ENCODE assay signal across 8 mouse cellular contexts in genomic region chr8:70139981-70140380, GRCm38 (mm10). TPM values are rescaled to one million over a fixed set of nuclear protein-coding genes. Genes with fewer than 3 reads are reported as not detected.
DNase-seq lines count a peak whose midpoint lies in the region; ATAC-seq and TF ChIP-seq lines count a peak whose summit lies in the region.
"Had no signal": no experiment of that assay in that cellular context is flagged by ENCODE, and none has a peak within 500 bp of the region (broad histone marks: within the 10 kb centered on the region; RNA-seq: fewer than 3 reads in every experiment).

No protein-coding gene starts in this region.

- no peak for TF ChIP-seq POLR2A in olfactory bulb, adult 2 months (IDR thresholded peaks at IDR 0.05; ENCODE audit: insufficient read depth, low read depth, low read length)

- peak overlapping the region; percentile 77 for H3K9ac ChIP-seq in lung, embryonic 16.5 days (ENCODE audit: low read length)
- peak overlapping the region; percentile 87 for H3K9ac ChIP-seq in embryonic facial prominence, embryonic 13.5 days

- 5% methylated on average over 9 of the region's 9 CpGs for WGBS in lung, embryonic 16.5 days
- WGBS in embryonic facial prominence, embryonic 13.5 days: 11% methylated on average over 9 of the region's 9 CpGs
- 16% methylated on average over 9 of the region's 9 CpGs for WGBS in limb, embryonic 10.5 days
- WGBS in olfactory bulb, adult 2 months: 6% methylated on average over 9 of the region's 9 CpGs

- H3K36me3 ChIP-seq in lung, embryonic 16.5 days (ENCODE audit: control insufficient read depth, insufficient read depth, low read length): peaks cover 18% of the 10 kb centered on the region
- peaks cover 50% of the 10 kb centered on the region for H3K36me3 ChIP-seq in embryonic facial prominence, embryonic 13.5 days
- peaks cover 62% of the 10 kb centered on the region for H3K36me3 ChIP-seq in limb, embryonic 10.5 days

- no peaks in the 10 kb centered on the region for H3K9me3 ChIP-seq in lung, embryonic 16.5 days (ENCODE audit: control insufficient read depth, low read length)
- H3K9me3 ChIP-seq in embryonic facial prominence, embryonic 13.5 days: no peaks in the 10 kb centered on the region
- H3K9me3 ChIP-seq in limb, embryonic 10.5 days (replicated peaks): no peaks in the 10 kb centered on the region

- no peaks in the 10 kb centered on the region for H3K27me3 ChIP-seq in lung, embryonic 16.5 days (ENCODE audit: control insufficient read depth, insufficient read depth, low read depth, low read length)
- no peaks in the 10 kb centered on the region for H3K27me3 ChIP-seq in embryonic facial prominence, embryonic 13.5 days
- no peaks in the 10 kb centered on the region for H3K27me3 ChIP-seq in limb, embryonic 10.5 days (ENCODE audit: low read depth, poor library complexity, severe bottlenecking)

- no peak for DNase-seq in lung, postnatal 25 days (ENCODE audit: low spot score)
- no peak for DNase-seq in limb, embryonic 10.5 days (ENCODE audit: low spot score)
- DNase-seq in gastrocnemius, postnatal 10 days: no peak
- DNase-seq in frontal cortex, adult 2 months (ENCODE audit: extremely low spot score in 1 of 2, low spot score in 1 of 2): no peak
- DNase-seq: cerebellum, adult 11 months had no signal

- peak overlapping the region; percentile 61 for H3K4me2 ChIP-seq in lung, embryonic 16.5 days (ENCODE audit: low read depth, low read length)
- H3K4me2 ChIP-seq in embryonic facial prominence, embryonic 13.5 days: peak overlapping the region; percentile 87

- H3K27ac ChIP-seq in lung, embryonic 16.5 days (ENCODE audit: low read length): peak overlapping the region; percentile 75
- H3K27ac ChIP-seq in embryonic facial prominence, embryonic 13.5 days: peak overlapping the region; percentile 87
- peak overlapping the region; percentile 89 for H3K27ac ChIP-seq in limb, embryonic 10.5 days
- 0 out of 2 replicates have a peak overlapping the region, but pooled peaks have one; percentile 77 for H3K27ac ChIP-seq in olfactory bulb, adult 2 months (ENCODE audit: insufficient read depth, low read depth, low read length)

- TF ChIP-seq CTCF in olfactory bulb, adult 2 months (IDR thresholded peaks at IDR 0.05; ENCODE audit: insufficient read depth, low read depth, low read length): no peak

- H3K4me3 ChIP-seq in lung, embryonic 16.5 days (ENCODE audit: low read length): peak overlapping the region; percentile 70
- peak overlapping the region; percentile 81 for H3K4me3 ChIP-seq in embryonic facial prominence, embryonic 13.5 days
- peak overlapping the region; percentile 89 for H3K4me3 ChIP-seq in limb, embryonic 10.5 days
- H3K4me3 ChIP-seq in olfactory bulb, adult 2 months (ENCODE audit: insufficient read depth, low read depth, low read length): peak overlapping the region; percentile 95

- no peak for ATAC-seq in lung, embryonic 16.5 days (ENCODE audit: low read depth)
- no peak for ATAC-seq in embryonic facial prominence, embryonic 13.5 days (ENCODE audit: insufficient number of reproducible peaks, insufficient read depth, low FRiP score, low TSS enrichment, low read depth)

- H3K4me1 ChIP-seq in lung, embryonic 16.5 days (replicated peaks; ENCODE audit: control insufficient read depth, insufficient read depth, low read length): peaks cover 15% of the 10 kb centered on the region
- H3K4me1 ChIP-seq in embryonic facial prominence, embryonic 13.5 days: peaks cover 20% of the 10 kb centered on the region
- peaks cover 20% of the 10 kb centered on the region for H3K4me1 ChIP-seq in limb, embryonic 10.5 days
- H3K4me1 ChIP-seq in olfactory bulb, adult 2 months (ENCODE audit: control insufficient read depth, insufficient read depth, low read length): peaks cover 11% of the 10 kb centered on the region; the same call in 1 of the 2 replicates

RNA-seq across cellular contexts. Expression of gene Mef2b, which starts 0.5 kb away (rescaled TPM):
- 0.29 and 0.38 TPM in 2 replicates for polyA plus RNA-seq in lung, embryonic 16.5 days (2015; fragmentation: Nextera tagmentation; extraction: Ambion mirVana)
- polyA plus RNA-seq in embryonic facial prominence, embryonic 13.5 days (2015; fragmentation: Nextera tagmentation; extraction: Ambion mirVana): 2.0 and 4.2 TPM in 2 replicates
- 0.29 and 0.60 TPM in 2 replicates for polyA plus RNA-seq in limb, embryonic 10.5 days (2016; fragmentation: Nextera tagmentation; extraction: Ambion mirVana)
- polyA plus RNA-seq in olfactory bulb, adult 2 months (2012; ENCODE audit: insufficient read depth, insufficient read length, low replicate concordance, missing spikeins): not detected in 2 replicates
- under 1 TPM; 0.35 to 0.45 TPM for total RNA-seq in gastrocnemius, postnatal 10 days (2021)
- polyA plus RNA-seq in frontal cortex, adult 2 months (2012; rRNA removed): 0.34 and 0.65 TPM in 2 replicates

RNA-seq across cellular contexts. Expression of gene Borcs8, which starts 0.7 kb away (rescaled TPM):
- polyA plus RNA-seq in lung, embryonic 16.5 days (2015; fragmentation: Nextera tagmentation; extraction: Ambion mirVana): 53.0 and 56.6 TPM in 2 replicates
- polyA plus RNA-seq in embryonic facial prominence, embryonic 13.5 days (2015; fragmentation: Nextera tagmentation; extraction: Ambion mirVana): 56.1 and 57.4 TPM in 2 replicates
- polyA plus RNA-seq in limb, embryonic 10.5 days (2016; fragmentation: Nextera tagmentation; extraction: Ambion mirVana): 45.3 and 49.8 TPM in 2 replicates
- not detected in 2 replicates for polyA plus RNA-seq in olfactory bulb, adult 2 months (2012; ENCODE audit: insufficient read depth, insufficient read length, low replicate concordance, missing spikeins)
- total RNA-seq in gastrocnemius, postnatal 10 days (2021): 10 to 100 TPM; 17.0 to 23.9 TPM
- polyA plus RNA-seq in frontal cortex, adult 2 months (2012; rRNA removed): 99.2 and 100 TPM in 2 replicates

RNA-seq across cellular contexts. Expression of gene Rfxank, which starts 1.0 kb away (rescaled TPM):
- polyA plus RNA-seq in lung, embryonic 16.5 days (2015; fragmentation: Nextera tagmentation; extraction: Ambion mirVana): 21.1 and 21.2 TPM in 2 replicates
- 26.4 and 27.5 TPM in 2 replicates for polyA plus RNA-seq in embryonic facial prominence, embryonic 13.5 days (2015; fragmentation: Nextera tagmentation; extraction: Ambion mirVana)
- 20.1 and 27.9 TPM in 2 replicates for polyA plus RNA-seq in limb, embryonic 10.5 days (2016; fragmentation: Nextera tagmentation; extraction: Ambion mirVana)
- not detected in 2 replicates for polyA plus RNA-seq in olfactory bulb, adult 2 months (2012; ENCODE audit: insufficient read depth, insufficient read length, low replicate concordance, missing spikeins)
- 10 to 100 TPM in 1 of 2 experiments, 1 to 10 TPM in 1; 8.2 to 10.1 TPM for total RNA-seq in gastrocnemius, postnatal 10 days (2021)
- polyA plus RNA-seq in frontal cortex, adult 2 months (2012; rRNA removed): 18.6 and 18.7 TPM in 2 replicates

RNA-seq across cellular contexts. Expression of gene Nr2c2ap, which starts 8.8 kb away (rescaled TPM):
- polyA plus RNA-seq in lung, embryonic 16.5 days (2015; fragmentation: Nextera tagmentation; extraction: Ambion mirVana): 29.6 and 31.1 TPM in 2 replicates
- 26.7 and 28.4 TPM in 2 replicates for polyA plus RNA-seq in embryonic facial prominence, embryonic 13.5 days (2015; fragmentation: Nextera tagmentation; extraction: Ambion mirVana)
- polyA plus RNA-seq in limb, embryonic 10.5 days (2016; fragmentation: Nextera tagmentation; extraction: Ambion mirVana): 29.6 and 35.9 TPM in 2 replicates
- not detected in 2 replicates for polyA plus RNA-seq in olfactory bulb, adult 2 months (2012; ENCODE audit: insufficient read depth, insufficient read length, low replicate concordance, missing spikeins)
- 1 to 10 TPM; 6.3 to 7.1 TPM for total RNA-seq in gastrocnemius, postnatal 10 days (2021)
- 23.7 and 23.8 TPM in 2 replicates for polyA plus RNA-seq in frontal cortex, adult 2 months (2012; rRNA removed)

RNA-seq across cellular contexts. Expression of gene Ncan, which starts 19.3 kb away (rescaled TPM):
- 0.21 and 0.59 TPM in 2 replicates for polyA plus RNA-seq in lung, embryonic 16.5 days (2015; fragmentation: Nextera tagmentation; extraction: Ambion mirVana)
- polyA plus RNA-seq in embryonic facial prominence, embryonic 13.5 days (2015; fragmentation: Nextera tagmentation; extraction: Ambion mirVana): 1.4 and 2.0 TPM in 2 replicates
- polyA plus RNA-seq in limb, embryonic 10.5 days (2016; fragmentation: Nextera tagmentation; extraction: Ambion mirVana): 0.29 and 0.61 TPM in 2 replicates
- polyA plus RNA-seq in olfactory bulb, adult 2 months (2012; ENCODE audit: insufficient read depth, insufficient read length, low replicate concordance, missing spikeins): 84.7 TPM in 1 of 2 replicates, not detected in the other
- under 1 TPM; 0.61 to 0.81 TPM for total RNA-seq in gastrocnemius, postnatal 10 days (2021)
- polyA plus RNA-seq in frontal cortex, adult 2 months (2012; rRNA removed): 98.8 and 102 TPM in 2 replicates

Comparison
In these comparisons a context has a peak if more than half of its experiments do, and no peak if none do; other contexts are left out.
1. RNA of gene Borcs8, which starts 0.7 kb away (polyA plus RNA-seq): 99.2 to 100 TPM in frontal cortex, adult 2 months, 53.0 to 56.6 TPM in lung, embryonic 16.5 days, 56.1 to 57.4 TPM in embryonic facial prominence, embryonic 13.5 days and 45.3 to 49.8 TPM in limb, embryonic 10.5 days; not detected in olfactory bulb, adult 2 months; every median in the first group is over 10 times any median in the second.
2. Peak in every context shown above with its lines, with median percentiles within 50 percentile points of each other: H3K27ac ChIP-seq and H3K4me3 ChIP-seq.